Mouse (Mus musculus) cortical plate, adult 2 months (tissue): Measurements from ENCODE around the gene Vkorc1.

ENCODE experiments used
- CTCF ChIP-seq: fragments of 200-500 bp; IDR thresholded peaks from 2 replicates; pipeline ENCODE4 v1.5.1; 2011; ENCODE audit warnings: mild to moderate bottlenecking, control low read depth, low read length; ENCODE audit not compliant: insufficient read depth; ENCODE audit errors: extremely low read depth
- POLR2A ChIP-seq: fragments of 200-500 bp; IDR thresholded peaks from 2 replicates; pipeline ENCODE4 v1.6.1; 2011; ENCODE audit warnings: mild to moderate bottlenecking, low read length, control low read depth; ENCODE audit not compliant: insufficient read depth; ENCODE audit errors: extremely low read depth

DNA sequence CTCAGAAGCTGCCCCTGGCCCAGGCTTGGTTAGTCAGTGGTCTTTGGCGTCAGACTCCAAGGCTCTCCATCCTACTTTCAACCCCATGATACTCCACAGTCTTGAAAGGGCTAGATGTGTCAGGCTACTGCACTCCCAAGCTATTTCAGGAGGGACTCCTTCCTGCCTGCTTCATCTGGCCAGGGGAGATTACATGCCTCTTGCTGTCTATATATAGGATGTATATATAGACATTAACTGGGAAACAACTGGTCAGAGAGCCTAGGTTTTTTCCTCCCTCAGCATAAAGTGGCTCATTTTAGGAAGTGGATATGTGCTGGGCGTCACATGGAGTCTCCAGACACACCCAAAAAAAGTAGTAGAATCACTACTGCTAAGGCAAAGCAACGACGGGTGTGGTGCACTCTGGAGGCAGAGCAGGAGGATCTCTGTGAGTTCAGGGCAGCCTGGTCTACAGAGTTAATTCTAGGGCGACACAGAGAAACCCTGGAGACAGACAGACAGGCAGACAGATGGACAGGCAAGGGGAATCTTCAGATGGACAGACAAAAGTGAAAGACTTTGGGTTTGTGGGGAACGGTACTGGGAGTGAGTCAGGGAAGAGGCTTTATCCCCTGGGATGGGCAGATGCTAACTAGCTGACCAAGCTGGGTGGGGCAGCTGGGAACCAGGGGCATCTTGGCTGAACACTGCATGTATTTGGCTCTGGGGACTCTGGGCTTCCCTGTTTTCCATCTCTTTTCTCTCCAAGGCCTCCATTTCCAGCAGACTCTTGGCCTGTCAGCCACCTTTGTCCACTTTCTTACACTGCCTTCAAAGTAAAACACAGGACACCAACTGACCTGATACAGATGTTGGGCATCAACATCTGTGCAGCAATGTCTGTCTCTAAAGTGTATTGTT lies 45.2 kb downstream of the Vkorc1 start:
- TF ChIP-seq CTCF (no peak), POLR2A (no peak)
